Mouse (Mus musculus): ENCODE results near the gene Cngb1. TPM values are rescaled to one million over a fixed set of nuclear protein-coding genes. Genes with fewer than 3 reads are reported as not detected.
"Not testable (repeated sequence)": the region's sequence is repeated elsewhere in the genome, so short reads cannot be mapped to it uniquely, and the experiment has no call there.

Gene Cngb1
- total RNA-seq, 2 experiments from 2014 or later: 0.19 to 0.72 TPM

GRCm38 (mm10) chr8:95255611-95256010 is 50.8 kb downstream of the Cngb1 start:
- no peak for ATAC-seq (replicated peaks; ENCODE audit: low FRiP score, low TSS enrichment, poor library complexity, severe bottlenecking)

GRCm38 (mm10) chr8:95254564-95255434 is 51.6 kb downstream of the Cngb1 start:
- ATAC-seq (replicated peaks; ENCODE audit: low FRiP score, low TSS enrichment, poor library complexity, severe bottlenecking): peak; percentile 94

DNA sequence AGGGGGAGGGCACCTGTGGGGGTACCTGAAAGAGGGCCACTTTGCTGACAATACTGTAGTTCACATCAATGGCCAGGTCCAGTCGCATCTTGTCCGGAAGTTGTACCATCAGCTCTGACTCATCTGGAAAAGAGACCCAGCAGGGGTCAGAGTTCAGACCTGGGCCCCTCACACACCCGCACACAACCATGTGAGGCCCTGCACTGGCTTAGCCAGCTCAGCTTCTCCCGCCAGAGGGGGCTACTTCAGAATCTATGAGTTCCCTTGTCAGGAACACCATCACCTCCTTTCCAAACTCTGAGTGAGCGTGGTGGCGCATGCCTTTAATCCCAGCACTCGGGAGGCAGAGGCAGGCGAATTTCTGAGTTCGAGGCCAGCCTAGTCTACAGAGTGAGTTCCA is 54.3 kb downstream of the Cngb1 start:
- no peak for ATAC-seq (replicated peaks; ENCODE audit: low FRiP score, low TSS enrichment, poor library complexity, severe bottlenecking)

- ATAC-seq (replicated peaks; ENCODE audit: low FRiP score, low TSS enrichment, poor library complexity, severe bottlenecking): peak; percentile 44; the same call in 1 of the 2 replicates
These were observed 56.5 kb downstream of the Cngb1 start for GRCm38 (mm10) chr8:95249847-95250246.

DNA sequence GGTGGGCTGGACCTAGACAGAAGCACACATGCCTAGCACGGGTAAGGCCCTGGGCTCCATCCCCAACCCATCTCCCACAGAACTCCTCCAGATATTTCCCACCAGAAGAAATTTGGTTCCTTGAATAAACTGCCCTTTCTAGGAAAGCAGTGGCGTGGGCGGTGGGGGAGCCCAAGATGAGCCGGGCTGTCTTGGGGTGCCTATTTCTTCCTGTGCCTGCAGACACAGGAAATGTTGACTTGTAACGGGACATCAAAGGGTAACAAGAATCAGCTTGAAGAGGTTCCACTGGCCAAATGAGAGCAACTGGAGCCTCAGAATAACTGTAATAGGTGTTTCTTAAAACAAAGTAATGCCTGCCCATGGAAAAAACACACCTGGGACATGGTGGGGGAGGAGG is 59.1 kb downstream of the Cngb1 start:
- no peak for ATAC-seq (replicated peaks; ENCODE audit: low FRiP score, low TSS enrichment, poor library complexity, severe bottlenecking)

DNA sequence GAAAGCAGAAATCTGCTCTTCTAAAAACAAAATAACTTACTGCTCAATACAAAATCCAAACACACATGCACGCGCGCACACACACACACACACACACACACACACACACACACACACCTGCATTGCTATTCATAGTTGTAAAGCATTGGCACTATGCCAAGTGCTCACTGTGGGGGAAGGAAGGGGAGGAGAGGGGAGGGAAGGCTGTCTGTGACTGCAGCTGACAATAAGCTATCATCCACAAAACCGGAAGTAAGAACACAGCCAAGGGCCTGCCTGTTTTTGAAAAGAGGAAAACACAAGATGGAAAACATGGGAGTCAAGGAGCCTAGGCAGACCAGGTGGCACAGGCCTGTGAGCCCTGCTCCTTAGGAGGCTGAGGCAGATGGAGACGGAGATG is 61.2 kb downstream of the Cngb1 start:
- no peak for ATAC-seq (replicated peaks; ENCODE audit: low FRiP score, low TSS enrichment, poor library complexity, severe bottlenecking)

GRCm38 (mm10) chr8:95243853-95244252 is 62.5 kb downstream of the Cngb1 start:
- no peak for ATAC-seq (replicated peaks; ENCODE audit: low FRiP score, low TSS enrichment, poor library complexity, severe bottlenecking)

DNA sequence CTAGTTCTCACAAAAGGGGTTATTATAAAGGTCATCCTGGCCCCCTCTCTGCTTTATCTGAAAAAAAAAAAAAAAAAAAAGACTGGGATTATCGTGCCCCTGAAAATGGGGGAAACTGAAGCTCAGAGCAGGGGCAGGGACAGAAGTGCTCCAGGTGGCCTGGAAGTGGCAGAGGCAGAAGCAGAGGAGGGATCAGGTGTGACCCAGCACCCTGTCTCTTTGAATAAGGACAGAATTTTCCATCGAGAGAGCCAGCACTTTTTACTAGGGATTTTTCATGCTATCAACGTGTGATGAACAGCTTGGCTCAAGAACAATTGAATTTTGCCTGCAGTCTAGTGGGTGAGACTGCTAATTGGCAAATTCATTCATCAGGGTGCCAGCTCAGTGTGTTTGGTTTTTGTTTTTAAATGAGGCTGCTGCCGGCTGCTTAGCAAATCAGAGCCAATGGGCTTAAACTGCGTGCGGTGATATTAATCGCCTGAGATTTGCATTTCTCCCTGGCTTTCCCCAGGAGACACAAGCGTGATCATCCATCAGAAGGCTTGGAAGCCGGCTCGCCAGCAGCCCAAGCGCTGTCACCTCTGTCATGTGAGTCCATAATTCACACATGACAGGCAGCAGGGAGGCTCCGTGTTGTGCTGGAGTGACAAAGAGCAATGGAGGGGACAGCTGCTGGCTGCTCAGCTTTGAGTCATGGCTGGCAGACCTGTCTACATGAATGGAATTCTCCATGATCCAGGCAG is 63.4 kb downstream of the Cngb1 start:
- no peak for ATAC-seq (replicated peaks; ENCODE audit: low FRiP score, low TSS enrichment, poor library complexity, severe bottlenecking)

- peak; percentile 94 for ATAC-seq (replicated peaks; ENCODE audit: low FRiP score, low TSS enrichment, poor library complexity, severe bottlenecking)
These were observed 64.1 kb downstream of the Cngb1 start for GRCm38 (mm10) chr8:95242099-95242825.

GRCm38 (mm10) chr8:95235683-95236082 is 70.7 kb downstream of the Cngb1 start:
- ATAC-seq (replicated peaks; ENCODE audit: low FRiP score, low TSS enrichment, poor library complexity, severe bottlenecking): peak; percentile 61; the same call in 1 of the 2 replicates

- ATAC-seq (replicated peaks; ENCODE audit: low FRiP score, low TSS enrichment, poor library complexity, severe bottlenecking): not testable (repeated sequence)
These were observed 76.3 kb downstream of the Cngb1 start for GRCm38 (mm10) chr8:95230086-95230485.

DNA sequence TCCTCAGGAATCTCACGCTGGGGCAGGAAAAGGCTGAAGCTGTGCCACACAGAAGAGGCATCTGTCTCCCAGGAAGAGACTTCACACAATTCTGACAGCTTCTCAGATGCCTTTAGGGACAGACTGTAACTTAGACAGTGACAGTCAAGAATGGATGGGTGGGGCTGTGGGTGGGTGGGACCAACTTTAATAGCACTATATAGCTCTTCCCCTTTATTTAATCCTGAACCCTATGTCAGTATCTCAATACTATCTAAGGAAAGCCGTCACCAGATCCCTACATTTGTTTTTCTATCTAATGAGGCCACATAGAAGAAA is 79.3 kb downstream of the Cngb1 start:
- no peak for ATAC-seq (replicated peaks; ENCODE audit: low FRiP score, low TSS enrichment, poor library complexity, severe bottlenecking)

GRCm38 (mm10) chr8:95226251-95227150 is 79.9 kb downstream of the Cngb1 start:
- ATAC-seq (replicated peaks; ENCODE audit: low FRiP score, low TSS enrichment, poor library complexity, severe bottlenecking): no peak

DNA sequence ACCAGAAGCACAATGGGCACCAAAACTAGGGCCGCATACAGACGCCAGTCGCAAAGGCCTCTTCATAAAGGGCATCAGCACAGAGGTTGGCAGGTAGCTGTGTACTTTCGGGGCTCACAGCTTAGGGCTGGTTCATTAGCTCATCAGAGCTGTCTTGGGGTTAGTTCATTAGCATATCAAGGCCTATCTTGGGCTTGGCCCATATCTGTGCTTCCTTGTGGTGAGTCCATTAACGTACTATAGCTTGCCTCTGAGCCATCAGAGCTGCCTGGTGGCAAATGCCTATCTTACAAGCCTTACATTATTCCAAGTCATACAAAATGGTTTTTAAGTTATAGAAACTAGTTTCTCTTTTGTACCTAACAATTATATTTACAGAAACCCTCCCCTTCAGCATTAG is 82.4 kb downstream of the Cngb1 start:
- ATAC-seq (replicated peaks; ENCODE audit: low FRiP score, low TSS enrichment, poor library complexity, severe bottlenecking): peak; percentile 81

- ATAC-seq (replicated peaks; ENCODE audit: low FRiP score, low TSS enrichment, poor library complexity, severe bottlenecking): no peak
These were observed 85.3 kb downstream of the Cngb1 start for GRCm38 (mm10) chr8:95221045-95221444.

DNA sequence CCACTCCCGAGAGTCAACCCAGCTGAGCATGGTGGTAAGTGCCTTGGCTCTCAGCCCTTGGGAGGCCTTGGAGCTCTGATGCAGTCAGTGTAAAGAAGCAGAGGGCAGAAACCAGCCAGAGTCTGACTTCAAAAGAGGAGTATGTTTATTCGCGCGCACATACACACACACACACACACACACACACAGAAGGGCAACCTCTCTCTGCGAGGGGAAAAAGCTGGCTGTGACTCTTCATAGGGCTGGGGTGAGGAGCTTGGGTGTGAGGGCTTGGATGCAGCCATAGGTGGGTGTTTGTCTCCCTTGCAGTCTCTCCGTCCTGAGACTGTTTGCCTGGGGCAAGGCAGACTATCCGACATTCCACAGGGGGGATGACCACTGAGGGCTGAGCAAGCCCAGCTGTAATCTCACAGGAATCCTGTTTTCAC is 85.8 kb downstream of the Cngb1 start:
- no peak for ATAC-seq (replicated peaks; ENCODE audit: low FRiP score, low TSS enrichment, poor library complexity, severe bottlenecking)

DNA sequence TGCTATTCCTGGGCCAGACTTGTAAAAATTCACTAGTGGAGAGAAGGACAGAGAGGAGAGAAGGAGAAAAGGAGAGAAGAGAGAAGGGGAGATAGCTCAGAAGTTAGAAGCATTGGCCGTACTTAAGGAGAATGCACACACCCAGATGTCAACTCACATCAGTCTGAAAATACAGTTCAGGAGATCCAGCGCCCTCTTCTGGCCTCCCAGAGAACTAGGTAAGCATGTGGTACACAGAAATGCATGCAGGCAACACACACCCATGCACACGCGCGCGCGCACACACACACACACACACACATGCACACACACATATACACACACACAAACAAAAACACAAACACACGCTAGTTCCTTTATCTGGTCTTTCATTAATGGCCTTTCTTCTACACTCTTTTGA is 86.8 kb downstream of the Cngb1 start:
- no peak for ATAC-seq (replicated peaks; ENCODE audit: low FRiP score, low TSS enrichment, poor library complexity, severe bottlenecking)

GRCm38 (mm10) chr8:95215709-95216360 is 90.5 kb downstream of the Cngb1 start:
- no peak for ATAC-seq (replicated peaks; ENCODE audit: low FRiP score, low TSS enrichment, poor library complexity, severe bottlenecking)

DNA sequence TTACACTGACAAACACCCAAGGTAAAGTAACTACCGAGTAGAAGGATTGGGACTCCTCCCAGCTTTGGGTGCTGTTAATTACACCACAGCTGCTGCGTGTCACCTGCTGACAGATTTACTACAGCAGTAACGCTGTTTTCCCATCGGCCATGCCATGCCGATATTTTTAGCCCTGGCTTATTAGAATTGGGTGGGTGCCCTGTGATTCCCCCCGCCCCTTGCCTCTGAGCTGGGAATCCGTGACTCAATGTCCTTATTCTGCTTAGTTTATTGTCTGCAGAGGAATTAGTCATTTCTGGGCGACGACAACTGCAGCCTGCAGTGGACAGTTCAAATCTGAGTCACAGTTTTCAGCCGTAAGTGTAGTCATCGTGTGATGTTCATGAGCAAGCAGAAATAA is 96.5 kb downstream of the Cngb1 start:
- ATAC-seq (replicated peaks; ENCODE audit: low FRiP score, low TSS enrichment, poor library complexity, severe bottlenecking): no peak

All from megakaryocyte-erythroid progenitor cell, adult 5-6 weeks (primary cell).